Mouse (Mus musculus): ENCODE measurements around the gene Gm16181.

The Gm16181 gene

GRCm38 (mm10) chr17:35224641-35225040 is 4.0 kb downstream of the Gm16181 start:
- in situ Hi-C loops (cut with MboI, MseI) = loop anchor here (25.0 kb wide), 2 partner anchors 1037 to 1112 kb away; partner anchors contain the start of genes Psmb8 (in 2 of the 2), Psmb9 (in 2 of the 2), Tap1 (in 2 of the 2) and Brd2 (in 1 of the 2)

GRCm38 (mm10) chr17:35225456-35225855 is 4.8 kb downstream of the Gm16181 start:
- in situ Hi-C loops (cut with MboI, MseI) = loop anchor here in 1 of 2 experiments (25.0 kb wide), 1 partner anchor 1113 kb away; the partner anchor contains the start of genes Brd2 and H2-DMa

DNA sequence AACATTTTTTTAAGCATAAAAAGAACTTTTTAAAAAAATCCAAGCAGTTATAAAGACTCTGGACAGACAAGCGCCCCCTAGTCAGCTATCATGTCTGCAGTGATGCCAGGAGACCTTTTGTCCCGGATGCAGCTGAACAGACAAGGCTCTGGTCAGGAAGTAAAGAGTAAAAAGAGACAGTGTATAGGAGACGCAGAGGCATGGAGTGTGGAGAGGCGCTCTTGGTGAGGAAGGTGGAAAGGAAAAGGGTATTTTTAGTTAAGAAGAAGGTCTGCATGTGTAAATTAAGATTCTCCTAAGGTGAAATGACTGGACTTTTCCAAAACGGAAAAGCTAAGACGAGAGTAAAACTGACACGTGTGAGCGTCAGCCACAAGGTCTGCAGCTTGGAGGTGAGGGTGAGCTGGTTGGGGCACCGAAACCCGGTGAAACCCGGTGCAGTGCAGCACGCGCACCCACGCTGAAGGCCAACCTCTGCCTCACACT is 6.0 kb downstream of the Gm16181 start:
- in situ Hi-C loops (cut with MboI, MseI) = loop anchor here in 1 of 2 experiments (25.0 kb wide), 1 partner anchor 1114 kb away; the partner anchor contains the start of genes Brd2 and H2-DMa

- in situ Hi-C loops (cut with MboI, MseI) = loop anchor here (5.0 to 25.0 kb wide), 3 partner anchors 59 to 1119 kb away; partner anchors contain the start of genes Brd2 (in 1 of the 2), H2-DMa (in 1 of the 2) and Vars (in 1 of the 2)
These were observed 10.4 kb downstream of the Gm16181 start for GRCm38 (mm10) chr17:35231022-35231421.

GRCm38 (mm10) chr17:35232043-35232442 is 11.4 kb downstream of the Gm16181 start:
- in situ Hi-C loops (cut with MboI, MseI) = loop anchor here (5.0 to 25.0 kb wide), 3 partner anchors 60 to 1120 kb away; partner anchors contain the start of genes Brd2 (in 1 of the 2), H2-DMa (in 1 of the 2) and Vars (in 1 of the 2)

DNA sequence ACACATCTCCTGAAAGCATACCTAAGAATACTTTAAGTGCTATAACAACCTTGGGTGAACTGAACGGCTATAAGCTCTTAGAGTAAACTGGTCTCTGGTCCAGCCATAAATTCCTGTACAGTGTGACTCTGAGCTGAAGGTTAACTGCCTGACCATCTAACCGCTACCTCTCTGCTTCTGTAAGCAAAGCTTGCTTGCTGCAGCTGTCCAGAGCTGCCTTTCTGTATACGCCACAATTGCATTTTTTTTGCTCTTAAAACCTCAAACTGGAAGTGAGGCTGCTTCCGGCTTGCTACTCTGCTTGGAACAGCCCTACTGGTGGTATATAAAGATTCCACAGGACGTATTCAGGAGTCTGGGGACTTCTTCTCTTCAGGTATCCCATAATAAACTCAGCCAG is 12.0 kb downstream of the Gm16181 start:
- in situ Hi-C loops (cut with MboI, MseI) = loop anchor here (5.0 to 25.0 kb wide), 3 partner anchors 60 to 1120 kb away; partner anchors contain the start of genes Brd2 (in 1 of the 2), H2-DMa (in 1 of the 2) and Vars (in 1 of the 2)

GRCm38 (mm10) chr17:35233114-35233980 is 12.7 kb downstream of the Gm16181 start, which contains the start of gene Atp6v1g2:
Gene Atp6v1g2 (plus strand): TSS chr17:35233660.
- in situ Hi-C loops (cut with MboI, MseI) = loop anchor here (5.0 to 25.0 kb wide), 3 partner anchors 61 to 1121 kb away; partner anchors contain the start of genes Brd2 (in 1 of the 2), H2-DMa (in 1 of the 2) and Vars (in 1 of the 2)

- in situ Hi-C loops (cut with MboI, MseI) = loop anchor here (5.0 to 25.0 kb wide), 3 partner anchors 62 to 1122 kb away; partner anchors contain the start of genes Brd2 (in 1 of the 2), H2-DMa (in 1 of the 2) and Vars (in 1 of the 2)
These were observed 13.5 kb downstream of the Gm16181 start for GRCm38 (mm10) chr17:35234090-35234489.

- in situ Hi-C loops (cut with MboI, MseI) = loop anchor here (5.0 to 25.0 kb wide), 4 partner anchors 33 to 1123 kb away; partner anchors contain the start of genes Brd2 (in 1 of the 2), H2-DMa (in 1 of the 2), Tnf (in 1 of the 2) and Vars (in 1 of the 2)
These were observed 14.3 kb downstream of the Gm16181 start for GRCm38 (mm10) chr17:35234903-35235302.

- in situ Hi-C loops (cut with MboI, MseI) = loop anchor here (5.0 to 25.0 kb wide), 3 partner anchors 34 to 1124 kb away; partner anchors contain the start of genes Brd2 (in 1 of the 2), H2-DMa (in 1 of the 2), Tnf (in 1 of the 2) and Vars (in 1 of the 2)
These were observed 15.2 kb downstream of the Gm16181 start, which contains the start of gene Nfkbil1 for GRCm38 (mm10) chr17:35235614-35236389. Gene Nfkbil1 (minus strand): TSS chr17:35235792.

DNA sequence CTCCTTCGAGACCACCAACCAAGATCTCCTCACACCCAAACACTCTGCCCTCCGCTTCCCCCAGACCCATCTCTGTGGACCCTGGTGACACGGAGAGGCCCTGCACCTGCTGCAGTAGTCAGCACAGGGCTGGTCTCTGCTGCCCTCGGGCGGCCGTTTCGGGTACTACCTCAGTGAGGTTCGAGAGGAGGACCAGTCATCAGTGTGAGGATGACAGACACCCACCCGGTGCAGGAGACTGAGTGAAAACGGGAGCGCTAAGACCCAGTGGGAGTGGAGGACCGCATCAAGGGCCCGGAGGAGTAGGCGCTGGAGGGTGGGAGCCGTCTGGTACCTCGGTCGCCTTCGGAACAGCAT is 15.7 kb downstream of the Gm16181 start:
- in situ Hi-C loops (cut with MboI, MseI) = loop anchor here (5.0 to 25.0 kb wide), 3 partner anchors 34 to 1124 kb away; partner anchors contain the start of genes Brd2 (in 1 of the 2), H2-DMa (in 1 of the 2), Tnf (in 1 of the 2) and Vars (in 1 of the 2)

- in situ Hi-C loops (cut with MboI, MseI) = loop anchor here (5.0 to 25.0 kb wide), 3 partner anchors 35 to 1125 kb away; partner anchors contain the start of genes Brd2 (in 1 of the 2), H2-DMa (in 1 of the 2), Tnf (in 1 of the 2) and Vars (in 1 of the 2)
These were observed 16.4 kb downstream of the Gm16181 start for GRCm38 (mm10) chr17:35236996-35237395.

DNA sequence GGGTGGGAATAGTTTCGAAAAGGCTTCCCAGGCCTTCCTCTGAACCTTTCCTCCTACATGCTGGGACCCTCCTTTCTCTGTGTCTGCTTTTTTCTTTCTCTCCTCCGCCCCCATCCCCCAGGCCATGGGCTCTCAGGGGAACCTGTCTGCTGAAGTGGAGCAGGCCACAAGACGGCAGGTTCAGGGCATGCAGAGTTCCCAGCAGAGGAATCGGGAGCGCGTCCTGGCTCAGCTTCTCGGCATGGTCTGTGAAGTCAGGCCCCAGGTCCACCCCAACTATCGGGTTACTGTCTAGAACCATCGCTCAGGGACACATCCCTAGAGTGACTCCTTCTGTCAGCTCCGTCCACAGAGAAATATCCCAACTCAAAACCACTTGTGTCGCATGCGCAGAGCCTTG is 16.9 kb downstream of the Gm16181 start:
- in situ Hi-C loops (cut with MboI, MseI) = loop anchor here (5.0 to 25.0 kb wide), 3 partner anchors 35 to 1125 kb away; partner anchors contain the start of genes Brd2 (in 1 of the 2), H2-DMa (in 1 of the 2), Tnf (in 1 of the 2) and Vars (in 1 of the 2)

- in situ Hi-C loops (cut with MboI, MseI) = loop anchor here (5.0 to 25.0 kb wide), 4 partner anchors 37 to 1127 kb away; partner anchors contain the start of genes Vars (in 2 of the 2), Brd2 (in 1 of the 2), H2-DMa (in 1 of the 2) and Tnf (in 1 of the 2)
These were observed 19.1 kb downstream of the Gm16181 start for GRCm38 (mm10) chr17:35239700-35240099.

GRCm38 (mm10) chr17:35240384-35241304 is 20.0 kb downstream of the Gm16181 start:
- in situ Hi-C loops (cut with MboI, MseI) = loop anchor here (5.0 to 25.0 kb wide), 2 partner anchors 238 to 1128 kb away; partner anchors contain the start of genes Brd2 (in 1 of the 2), H2-DMa (in 1 of the 2) and Vars (in 1 of the 2)

GRCm38 (mm10) chr17:35241305-35242014 is 20.8 kb downstream of the Gm16181 start, which contains the start of gene Ddx39b:
Gene Ddx39b (plus strand): TSS chr17:35241746.
- in situ Hi-C loops (cut with MboI, MseI) = loop anchor here (5.0 to 25.0 kb wide), 2 partner anchors 239 to 1129 kb away; partner anchors contain the start of genes Brd2 (in 1 of the 2), H2-DMa (in 1 of the 2) and Vars (in 1 of the 2)
